Mouse (Mus musculus) forebrain, embryonic 10.5 days (tissue): ENCODE measurements around the gene Crabp1. TPM values are rescaled to one million over a fixed set of nuclear protein-coding genes. Genes with fewer than 3 reads are reported as not detected.

Experiments
- DNase-seq: peaks from one replicate; pipeline ENCODE4 v3.0.0-alpha.2; 2017; ENCODE audit warnings: low spot score; ENCODE audit errors: extremely low spot score
- H3K27ac ChIP-seq: fragments of 300-500 bp; sonication (generic); 2 replicates; pipeline ENCODE4 v1.5.1; 2016; ENCODE audit warnings: mild to moderate bottlenecking
- H3K27me3 ChIP-seq: fragments of 300-500 bp; sonication (generic); 2 replicates; pipeline ENCODE4 v1.6.1; 2016; ENCODE audit warnings: mild to moderate bottlenecking; ENCODE audit not compliant: poor library complexity, severe bottlenecking
- H3K36me3 ChIP-seq: fragments of 300-500 bp; sonication (generic); replicated peaks from 2 replicates; pipeline ENCODE4 v1.6.1; 2016; ENCODE audit warnings: mild to moderate bottlenecking, moderate library complexity
- H3K4me1 ChIP-seq: fragments of 300-500 bp; sonication (generic); 2 replicates; pipeline ENCODE4 v1.6.1; 2016
- H3K4me3 ChIP-seq: fragments of 300-500 bp; sonication (generic); 2 replicates; pipeline ENCODE4 v1.5.1; 2016; ENCODE audit warnings: mild to moderate bottlenecking, moderate library complexity
- H3K9me3 ChIP-seq: fragments of 300-500 bp; sonication (generic); 2 replicates; pipeline ENCODE4 v1.6.1; 2016; ENCODE audit warnings: mild to moderate bottlenecking, moderate library complexity
- WGBS: fragments of 180-500 bp; shearing (Covaris S2); methylation state at CpG from one replicate; pipeline ENCODE4 v1.1.7; 2016; 5-methylcytosine and 5-hydroxymethylcytosine counted together
- polyA plus RNA-seq: library from polyadenylated mRNA; unstranded; fragments of >200 nt; fragmentation: Nextera tagmentation; extraction: Ambion mirVana; gene quantifications from 2 replicates; pipeline ENCODE4 v1.2.1, GENCODE M21; 2016

Crabp1 gene
- polyA plus RNA-seq, 1 experiment from 2014 or later = 1,193 TPM

- Histone ChIP-seq H3K4me1 (peaks cover 23% of the 10 kb centered on the region), H3K27ac (0 out of 2 replicates have a peak overlapping the region, but pooled peaks have one; percentile 31), H3K4me3 (no peak overlapping the region), H3K36me3 (no peaks in the 10 kb centered on the region), H3K27me3 (no peaks in the 10 kb centered on the region), H3K9me3 (no peaks in the 10 kb centered on the region)
- 83% methylated on average over 15 of the region's 15 CpGs for WGBS
- DNase-seq = no peak
Observed at GRCm38 (mm10) chr9:54782504-54782903, 18.0 kb downstream of the Crabp1 start.

GRCm38 (mm10) chr9:54784003-54784402 is 19.5 kb downstream of the Crabp1 start:
- Histone ChIP-seq H3K36me3 (no peaks in the 10 kb centered on the region), H3K9me3 (no peaks in the 10 kb centered on the region), H3K4me3 (no peak overlapping the region), H3K27me3 (no peaks in the 10 kb centered on the region), H3K27ac (peak overlapping the region; percentile 44; the same call in 1 of the 2 replicates), H3K4me1 (peaks cover 31% of the 10 kb centered on the region)
- DNase-seq = no peak
- 69% methylated on average over 3 of the region's 3 CpGs for WGBS

DNA sequence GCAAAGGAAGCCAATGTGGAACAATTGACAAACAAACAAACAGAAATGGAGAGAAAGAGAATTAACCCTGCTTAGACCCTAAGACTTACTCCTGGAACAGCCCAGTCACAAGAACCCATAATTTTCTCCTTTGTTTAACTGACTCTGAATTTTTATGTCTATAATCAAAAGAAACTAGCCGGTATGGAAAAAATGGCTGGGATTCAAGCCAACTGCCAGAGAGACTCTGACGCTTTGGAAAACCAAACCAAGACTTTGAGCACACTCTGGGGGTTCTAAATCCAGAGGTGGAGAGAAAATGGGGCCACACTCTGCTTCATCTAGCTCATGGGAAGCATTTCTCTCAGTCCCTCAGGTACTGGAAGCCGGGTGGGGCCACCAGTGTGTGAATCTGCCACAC is 20.7 kb downstream of the Crabp1 start:
- Histone ChIP-seq H3K27ac (no peak overlapping the region), H3K36me3 (no peaks in the 10 kb centered on the region), H3K4me3 (no peak overlapping the region), H3K4me1 (peaks cover 31% of the 10 kb centered on the region), H3K27me3 (no peaks in the 10 kb centered on the region), H3K9me3 (no peaks in the 10 kb centered on the region)
- WGBS = 92% methylated on average over 3 of the region's 3 CpGs
- no peak for DNase-seq

- no peak for DNase-seq
- Histone ChIP-seq H3K4me3 (no peak overlapping the region), H3K27ac (no peak overlapping the region), H3K27me3 (no peaks in the 10 kb centered on the region), H3K4me1 (peaks cover 31% of the 10 kb centered on the region), H3K9me3 (no peaks in the 10 kb centered on the region), H3K36me3 (no peaks in the 10 kb centered on the region)
- WGBS = 95% methylated on average over 1 of the region's 1 CpGs
Observed at GRCm38 (mm10) chr9:54786083-54786482, 21.5 kb downstream of the Crabp1 start.

- Histone ChIP-seq H3K27ac (peak overlapping the region; percentile 74), H3K36me3 (no peaks in the 10 kb centered on the region), H3K27me3 (no peaks in the 10 kb centered on the region), H3K4me3 (no peak overlapping the region), H3K9me3 (no peaks in the 10 kb centered on the region), H3K4me1 (peaks cover 26% of the 10 kb centered on the region)
- WGBS = 57% methylated on average over 8 of the region's 8 CpGs
- no peak for DNase-seq
Observed at GRCm38 (mm10) chr9:54787760-54788159, 23.2 kb downstream of the Crabp1 start.

DNA sequence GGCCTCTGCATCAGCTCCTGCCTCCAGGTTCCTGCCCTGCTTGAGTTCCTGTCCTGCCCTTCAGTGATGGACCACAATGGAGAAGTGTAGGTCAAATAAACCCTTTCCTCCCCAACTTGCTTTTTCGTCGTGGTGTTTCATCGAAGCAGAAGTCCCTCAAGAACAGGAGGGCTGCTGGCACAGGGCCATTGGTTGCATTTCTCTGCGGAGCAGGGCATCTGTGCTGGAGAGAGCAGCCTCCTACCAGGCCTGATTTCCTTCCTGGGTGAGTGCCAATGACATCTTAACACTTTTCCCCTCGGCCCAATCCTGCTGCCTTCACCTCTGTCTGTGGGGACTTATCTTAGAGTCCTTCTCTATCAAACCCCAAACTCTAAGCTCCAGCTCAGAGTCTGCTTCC is 25.7 kb downstream of the Crabp1 start:
- H3K9me3 ChIP-seq = no peaks in the 10 kb centered on the region
- no peaks in the 10 kb centered on the region for H3K36me3 ChIP-seq
- no peak overlapping the region for H3K4me3 ChIP-seq
- DNase-seq = no peak
- H3K4me1 ChIP-seq = peaks cover 18% of the 10 kb centered on the region
- no peaks in the 10 kb centered on the region for H3K27me3 ChIP-seq
- no peak overlapping the region for H3K27ac ChIP-seq
- WGBS = 85% methylated on average over 5 of the region's 5 CpGs

GRCm38 (mm10) chr9:54801460-54801961 is 37.0 kb downstream of the Crabp1 start:
- no peak overlapping the region for H3K4me3 ChIP-seq
- H3K27ac ChIP-seq = peak overlapping the region; percentile 78
- H3K36me3 ChIP-seq = no peaks in the 10 kb centered on the region

GRCm38 (mm10) chr9:54802749-54803679 is 38.5 kb downstream of the Crabp1 start:
- H3K27ac ChIP-seq = peak overlapping the region; percentile 78
- no peaks in the 10 kb centered on the region for H3K9me3 ChIP-seq
- peak; percentile 45 for DNase-seq
- H3K4me3 ChIP-seq = no peak overlapping the region
- no peaks in the 10 kb centered on the region for H3K36me3 ChIP-seq
- H3K27me3 ChIP-seq = no peaks in the 10 kb centered on the region
- 58% methylated on average over 6 of the region's 6 CpGs for WGBS
- peaks cover 53% of the 10 kb centered on the region for H3K4me1 ChIP-seq

More at GRCm38 (mm10) chr9:54801460-54801961, 37.0 kb downstream of the Crabp1 start:
- WGBS = 32% methylated on average over 10 of the region's 10 CpGs
- peaks cover 46% of the 10 kb centered on the region for H3K4me1 ChIP-seq
- no peaks in the 10 kb centered on the region for H3K27me3 ChIP-seq
- no peak for DNase-seq
- H3K9me3 ChIP-seq = no peaks in the 10 kb centered on the region

DNA sequence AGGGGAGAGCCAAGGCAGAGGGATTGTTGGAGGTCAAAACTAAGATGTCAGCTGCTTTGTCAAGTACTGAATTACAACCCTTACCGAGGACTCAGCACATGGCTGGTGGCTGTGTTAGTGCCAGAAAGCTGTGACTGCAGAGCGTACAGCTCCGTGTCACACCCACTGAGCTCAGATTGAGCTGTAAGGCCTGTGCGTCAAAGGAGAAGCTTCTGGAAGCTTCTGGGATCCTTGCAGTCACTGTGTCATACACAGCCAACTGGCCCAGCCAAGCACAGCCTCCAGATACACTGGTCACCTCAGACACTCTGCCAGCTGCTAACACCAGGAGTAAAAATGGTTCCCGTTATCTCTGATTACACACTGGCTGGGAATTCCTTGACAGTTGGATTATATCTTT is 39.8 kb downstream of the Crabp1 start:
- no peak for DNase-seq
- Histone ChIP-seq H3K36me3 (no peaks in the 10 kb centered on the region), H3K27ac (peak overlapping the region; percentile 78), H3K4me3 (no peak overlapping the region), H3K9me3 (no peaks in the 10 kb centered on the region), H3K27me3 (no peaks in the 10 kb centered on the region), H3K4me1 (peaks cover 59% of the 10 kb centered on the region)
- 89% methylated on average over 5 of the region's 5 CpGs for WGBS

DNA sequence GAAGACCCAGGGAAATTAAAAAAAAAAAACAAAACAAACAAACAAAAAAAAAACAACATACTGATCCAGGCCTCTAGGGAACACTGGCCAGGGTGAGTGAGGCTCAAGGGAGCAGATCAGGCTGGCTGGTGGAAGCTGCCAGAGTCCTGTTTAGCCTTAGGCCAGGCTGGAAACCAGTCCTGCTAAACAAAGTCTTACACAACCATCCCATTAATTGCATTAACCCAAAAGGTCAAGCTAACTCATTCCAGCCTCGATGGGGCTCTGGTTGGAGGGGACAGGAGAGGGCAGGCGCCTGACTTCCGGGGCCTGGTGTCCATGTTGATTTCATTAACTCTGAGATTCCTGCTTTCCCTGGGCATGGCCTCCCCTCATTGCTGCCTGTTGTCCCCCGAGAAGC is 43.2 kb downstream of the Crabp1 start:
- Histone ChIP-seq H3K4me1 (peaks cover 57% of the 10 kb centered on the region), H3K36me3 (no peaks in the 10 kb centered on the region), H3K27ac (peak overlapping the region; percentile 72), H3K9me3 (no peaks in the 10 kb centered on the region), H3K27me3 (no peaks in the 10 kb centered on the region), H3K4me3 (no peak overlapping the region)
- 44% methylated on average over 4 of the region's 4 CpGs for WGBS
- DNase-seq = no peak

- H3K4me3 ChIP-seq = no peak overlapping the region
- whole genome bisulfite sequencing = 50% methylated on average over 4 of the region's 4 CpGs
- no peaks in the 10 kb centered on the region for H3K36me3 ChIP-seq
- DNase-seq = no peak
- no peaks in the 10 kb centered on the region for H3K27me3 ChIP-seq
- peaks cover 41% of the 10 kb centered on the region for H3K4me1 ChIP-seq
- H3K27ac ChIP-seq = peak overlapping the region; percentile 60
- no peaks in the 10 kb centered on the region for H3K9me3 ChIP-seq
Observed at GRCm38 (mm10) chr9:54809953-54810352, 45.4 kb downstream of the Crabp1 start.

GRCm38 (mm10) chr9:54816508-54817201 is 52.1 kb downstream of the Crabp1 start:
- H3K4me1 ChIP-seq = peaks cover 46% of the 10 kb centered on the region
- no peaks in the 10 kb centered on the region for H3K9me3 ChIP-seq
- no peaks in the 10 kb centered on the region for H3K36me3 ChIP-seq
- no peak overlapping the region for H3K4me3 ChIP-seq
- DNase-seq = no peak
- peak overlapping the region; percentile 65; the same call in 1 of the 2 replicates for H3K27ac ChIP-seq
- no peaks in the 10 kb centered on the region; the same call in 1 of the 2 replicates for H3K27me3 ChIP-seq
- WGBS = 67% methylated on average over 10 of the region's 10 CpGs
